Mouse (Mus musculus) MEL (cell line): ENCODE data around the gene Zc3h10. TPM values are rescaled to one million over a fixed set of nuclear protein-coding genes. Genes with fewer than 3 reads are reported as not detected.
A peak's percentile ranks its signal among the peaks of the same experiment; 100 is the strongest.
"Not testable (repeated sequence)": the region's sequence is repeated elsewhere in the genome, so short reads cannot be mapped to it uniquely, and the experiment has no call there.

Source experiments
- DNase-seq: peaks from one replicate; pipeline ENCODE4 v3.0.0; 2011; ENCODE audit warnings: low read depth, low spot score
- H3K27ac ChIP-seq: 2 replicates; pipeline ENCODE4 v1.5.1; 2012; ENCODE audit warnings: low read depth, mild to moderate bottlenecking, control low read depth, low read length, moderate library complexity; ENCODE audit not compliant: control insufficient read depth
- H3K27me3 ChIP-seq, 2 experiments: fragments of 150-350 bp in 1 of 2; sonication (generic) in 1 of 2; 2 replicates each; pipeline ENCODE4 v1.6.1; 2012; ENCODE audit warnings: low read length in 2 of 2, mild to moderate bottlenecking in 2 of 2, improper control_type of control experiment in 1 of 2, moderate library complexity in 1 of 2; ENCODE audit not compliant: insufficient read depth in 2 of 2, control insufficient read depth in 1 of 2
- H3K36me3 ChIP-seq, 2 experiments: 2 replicates each; pipeline ENCODE4 v1.6.1; 2012 to 2014; ENCODE audit warnings: low read length in 2 of 2, improper control_type of control experiment in 1 of 2, inconsistent platforms in 1 of 2, mild to moderate bottlenecking in 1 of 2; ENCODE audit not compliant: insufficient read depth in 2 of 2, control insufficient read depth in 1 of 2
- H3K4me1 ChIP-seq, 2 experiments: fragments of 150-350 bp in 1 of 2; sonication (generic) in 1 of 2; 2 replicates each; pipeline ENCODE4 v1.6.1; 2012; ENCODE audit warnings: low read length in 2 of 2, improper control_type of control experiment in 1 of 2, mild to moderate bottlenecking in 1 of 2; ENCODE audit not compliant: insufficient read depth in 2 of 2, control insufficient read depth in 1 of 2
- H3K4me3 ChIP-seq, 2 experiments: fragments of 150-350 bp in 1 of 2; sonication (generic) in 1 of 2; 2 replicates each; pipeline ENCODE4 v1.5.1; 2012; ENCODE audit warnings: low read depth in 2 of 2, low read length in 2 of 2, mild to moderate bottlenecking in 2 of 2, moderate library complexity in 2 of 2, control low read depth in 1 of 2, improper control_type of control experiment in 1 of 2; ENCODE audit not compliant: control insufficient read depth in 1 of 2, insufficient read depth in 1 of 2
- H3K79me2 ChIP-seq: 2 replicates; pipeline ENCODE4 v1.6.1; 2012; ENCODE audit warnings: mild to moderate bottlenecking, low read length, moderate library complexity; ENCODE audit not compliant: control insufficient read depth, poor library complexity, insufficient read depth
- H3K9ac ChIP-seq: 2 replicates; pipeline ENCODE4 v1.6.1; 2012; ENCODE audit warnings: low read depth, mild to moderate bottlenecking, control low read depth, low read length, moderate library complexity; ENCODE audit not compliant: control insufficient read depth, poor library complexity, severe bottlenecking
- H3K9me3 ChIP-seq: fragments of 150-350 bp; sonication (generic); replicated peaks from 2 replicates; pipeline ENCODE4 v1.6.1; 2012; ENCODE audit warnings: mild to moderate bottlenecking, low read length, improper control_type of control experiment, moderate library complexity; ENCODE audit not compliant: insufficient read depth
- ELF1 ChIP-seq: IDR thresholded peaks from 2 replicates; pipeline ENCODE4 v1.6.1; 2014; ENCODE audit warnings: low read depth, mild to moderate bottlenecking, inconsistent platforms, low read length, improper control_type of control experiment, moderate library complexity
- EP300 ChIP-seq, 2 experiments: IDR thresholded peaks; 2 replicates each; pipeline ENCODE4 v1.6.1; 2011; ENCODE audit warnings: improper control_type of control experiment in 2 of 2, low read length in 2 of 2, low read depth in 1 of 2, mild to moderate bottlenecking in 1 of 2
- GATA1 ChIP-seq: IDR thresholded peaks from 2 replicates; pipeline ENCODE4 v1.6.1; 2011; ENCODE audit warnings: low read depth, low read length, improper control_type of control experiment
- KAT2A ChIP-seq: conservative IDR thresholded peaks from 2 replicates; pipeline ENCODE4 v1.6.1; 2012; ENCODE audit warnings: low read depth, low read length, improper control_type of control experiment, inconsistent platforms
- MAFK ChIP-seq: IDR thresholded peaks from 2 replicates; pipeline ENCODE4 v1.6.1; 2011; ENCODE audit warnings: low read depth, mild to moderate bottlenecking, low read length, improper control_type of control experiment, borderline replicate concordance
- MAZ ChIP-seq: IDR thresholded peaks from 2 replicates; pipeline ENCODE4 v1.6.1; 2012; ENCODE audit warnings: low read depth, mild to moderate bottlenecking, inconsistent platforms, low read length, improper control_type of control experiment
- MEF2A ChIP-seq: IDR thresholded peaks from 2 replicates; pipeline ENCODE4 v1.6.1; 2014; ENCODE audit warnings: low read depth, mild to moderate bottlenecking, inconsistent platforms, low read length, improper control_type of control experiment; ENCODE audit not compliant: poor library complexity, insufficient replicate concordance, severe bottlenecking; ENCODE audit errors: extremely low read depth
- MXI1 ChIP-seq: IDR thresholded peaks from 2 replicates; pipeline ENCODE4 v1.6.1; 2011; ENCODE audit warnings: mild to moderate bottlenecking, low read depth, low read length, improper control_type of control experiment
- MYB ChIP-seq: IDR thresholded peaks from 2 replicates; pipeline ENCODE4 v1.6.1; 2011; ENCODE audit warnings: mild to moderate bottlenecking, low read depth, low read length, improper control_type of control experiment
- MYC ChIP-seq: IDR thresholded peaks from 2 replicates; pipeline ENCODE4 v1.6.1; 2011; ENCODE audit warnings: low read depth, mild to moderate bottlenecking, low read length, improper control_type of control experiment, moderate library complexity
- NRF1 ChIP-seq: IDR thresholded peaks from 2 replicates; pipeline ENCODE4 v1.6.1; 2014; ENCODE audit warnings: low read depth, mild to moderate bottlenecking, inconsistent platforms, low read length, improper control_type of control experiment, moderate library complexity; ENCODE audit not compliant: poor library complexity, insufficient read depth, severe bottlenecking
- POLR2A ChIP-seq, 2 experiments: IDR thresholded peaks; 2 replicates each; pipeline ENCODE4 v1.6.1; 2011 to 2012; ENCODE audit warnings: low read length in 2 of 2, mild to moderate bottlenecking in 2 of 2, control low read depth in 1 of 2, improper control_type of control experiment in 1 of 2, low read depth in 1 of 2, moderate library complexity in 1 of 2; ENCODE audit not compliant: control insufficient read depth in 1 of 2, insufficient read depth in 1 of 2, poor library complexity in 1 of 2
- RAD21 ChIP-seq: IDR thresholded peaks from 2 replicates; pipeline ENCODE4 v1.6.1; 2011; ENCODE audit warnings: mild to moderate bottlenecking, low read depth, low read length, improper control_type of control experiment
- RCOR1 ChIP-seq: IDR thresholded peaks from 2 replicates; pipeline ENCODE4 v1.6.1; 2012; ENCODE audit warnings: low read depth, mild to moderate bottlenecking, inconsistent platforms, low read length, improper control_type of control experiment
- SIN3A ChIP-seq: IDR thresholded peaks from 2 replicates; pipeline ENCODE4 v1.6.1; 2012; ENCODE audit warnings: low read length, improper control_type of control experiment, inconsistent platforms
- SMC3 ChIP-seq: IDR thresholded peaks from 2 replicates; pipeline ENCODE4 v1.6.1; 2011; ENCODE audit warnings: low read depth, low read length, improper control_type of control experiment
- TBP ChIP-seq: IDR thresholded peaks from 2 replicates; pipeline ENCODE4 v1.8.0; 2011; ENCODE audit warnings: low read depth, low read length, improper control_type of control experiment
- TCF12 ChIP-seq: IDR thresholded peaks from 2 replicates; pipeline ENCODE4 v1.6.1; 2014; ENCODE audit warnings: low read depth, mild to moderate bottlenecking, inconsistent platforms, low read length, improper control_type of control experiment, moderate library complexity
- UBTF ChIP-seq: IDR thresholded peaks from 2 replicates; pipeline ENCODE4 v1.6.1; 2012; ENCODE audit warnings: low read depth, mild to moderate bottlenecking, inconsistent platforms, low read length, improper control_type of control experiment, moderate library complexity, borderline replicate concordance; ENCODE audit not compliant: insufficient read depth
- ZC3H11A ChIP-seq: IDR thresholded peaks from 2 replicates; pipeline ENCODE4 v1.6.1; 2012; ENCODE audit warnings: low read depth, mild to moderate bottlenecking, inconsistent platforms, low read length, improper control_type of control experiment
- ZMIZ1 ChIP-seq: IDR thresholded peaks from 2 replicates; pipeline ENCODE4 v1.6.1; 2012; ENCODE audit warnings: low read depth, mild to moderate bottlenecking, inconsistent platforms, low read length, improper control_type of control experiment, moderate library complexity
- polyA plus RNA-seq, 2 experiments: library from polyadenylated mRNA; stranded (reverse) in 1 of 2; unstranded in 1 of 2; fragments of >175 nt in 1 of 2; fragments of >200 nt in 1 of 2; gene quantifications; 2 replicates each; pipeline versions ENCODE4 v1.2.1 to v1.2.4; 2012; ENCODE audit warnings: low replicate concordance in 2 of 2, low read depth in 1 of 2; ENCODE audit not compliant: insufficient read length in 2 of 2, insufficient read depth in 1 of 2, missing spikeins in 1 of 2
- total RNA-seq: library from RNA; depleted of rRNA; stranded (reverse); fragments of 300-350 nt; gene quantifications from 2 replicates; pipeline ENCODE4 v1.2.3, GENCODE M21; 2012

The Zc3h10 gene
- total and polyA plus RNA-seq, 3 experiments: 14.6 to 17.3 TPM; not detected in 1

DNA sequence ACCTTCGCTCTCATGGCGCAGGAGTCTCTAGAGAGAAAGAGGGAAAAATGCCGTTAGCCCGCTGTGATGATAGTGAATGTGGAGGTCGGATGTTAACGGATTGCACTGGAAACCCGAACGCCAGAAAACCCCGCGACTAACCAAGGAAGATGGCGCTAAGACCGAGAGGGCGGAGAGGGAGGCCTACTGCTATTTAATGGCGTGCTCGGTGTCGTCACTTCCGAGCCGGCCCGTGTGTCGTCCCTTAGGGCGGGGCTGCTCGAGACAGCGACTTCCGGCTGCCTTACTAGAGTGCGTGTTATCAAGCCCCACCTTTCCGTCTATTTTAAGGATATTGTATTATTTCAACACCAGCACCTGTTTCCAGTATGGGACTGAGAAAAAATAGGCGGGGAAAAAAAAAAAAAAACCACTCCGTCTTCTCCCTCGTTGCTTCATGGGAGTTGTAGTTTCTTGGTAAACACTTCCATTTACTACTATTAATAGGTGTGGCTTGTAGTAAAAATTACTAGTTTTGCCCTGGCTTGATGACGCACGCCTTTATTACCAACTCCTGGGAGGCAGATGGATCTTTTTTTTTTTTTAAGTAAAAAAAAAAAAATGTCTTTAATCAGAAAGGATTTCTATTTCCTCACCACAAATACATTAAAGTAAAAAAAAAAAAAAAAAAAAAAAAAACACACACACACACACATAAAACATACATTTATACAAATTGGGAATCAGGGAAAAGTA, 1.5 kb upstream of the Zc3h10 start, which contains the start of gene Rpl41 (continued):
- TF ChIP-seq ZC3H11A: no peak
- no peak for TF ChIP-seq UBTF
- TF ChIP-seq SIN3A: peak; percentile 97
- no peak for TF ChIP-seq MYB
- peak; percentile 89 for TF ChIP-seq ELF1
- 0 out of 2 replicates have a peak, but pooled peaks have one; percentile 2 for TF ChIP-seq MEF2A
- peak; percentile 99 for TF ChIP-seq TBP
- TF ChIP-seq EP300 (IDR thresholded peaks at IDR 0.05; ENCODE audit: low read depth in 1 of 2, low read length in 2 of 2): peak in 1 of 2 experiments; percentile 13; a peak in 1 of 4 replicates
- TF ChIP-seq POLR2A (IDR thresholded peaks at IDR 0.05; ENCODE audit: control insufficient read depth in 1 of 2, insufficient read depth in 1 of 2, low read depth in 1 of 2, low read length in 2 of 2, poor library complexity in 1 of 2): peak; percentile 97 to 100
- peak; percentile 96 for TF ChIP-seq MYC

DNA sequence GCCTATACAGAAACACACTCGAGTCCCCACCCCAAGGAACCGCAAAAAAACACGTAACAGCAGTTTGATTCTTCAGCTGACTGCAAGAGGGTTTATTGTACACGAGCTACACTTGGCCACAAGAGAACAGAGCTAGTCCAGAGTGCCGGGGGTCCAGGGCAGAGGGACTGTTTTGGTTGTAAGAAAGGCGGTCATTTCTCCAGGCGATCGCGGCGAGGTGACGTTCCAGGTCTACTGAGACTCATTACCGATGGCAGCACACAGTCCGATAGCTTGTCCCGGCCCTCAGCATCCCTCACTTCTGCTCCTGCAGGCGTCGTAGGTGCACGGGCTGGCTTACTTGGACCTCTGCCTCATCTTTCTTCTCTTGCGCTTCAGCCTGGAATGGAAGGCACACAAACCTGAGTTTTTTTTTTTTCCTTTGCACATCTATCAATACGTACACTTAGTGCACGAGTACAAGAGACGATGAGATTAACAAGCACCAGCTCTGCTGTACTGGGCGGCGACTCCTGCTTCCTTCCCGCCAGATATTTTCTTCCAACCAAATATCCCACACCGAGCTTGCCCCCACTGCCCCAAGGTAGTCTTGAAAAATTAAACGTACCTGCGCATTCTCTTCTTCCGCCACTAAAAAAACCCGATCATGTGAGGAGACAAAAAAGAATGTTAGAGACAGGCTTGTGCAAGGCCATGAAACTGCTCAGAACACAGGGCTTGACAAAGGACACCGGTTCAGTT, 647 bp upstream of the Zc3h10 start:
- peak overlapping the region; percentile 97 for H3K27ac ChIP-seq
- peak overlapping the region; percentile 100 for H3K9ac ChIP-seq
- not testable (repeated sequence) for H3K27me3 ChIP-seq, H3K36me3 ChIP-seq, H3K9me3 ChIP-seq
- H3K79me2 ChIP-seq: peaks cover 18% of the 10 kb centered on the region
- DNase-seq: peak; percentile 59
- TF ChIP-seq POLR2A (IDR thresholded peaks at IDR 0.05; ENCODE audit: control insufficient read depth in 1 of 2, insufficient read depth in 1 of 2, low read depth in 1 of 2, low read length in 2 of 2, poor library complexity in 1 of 2): peak in 1 of 2 experiments; percentile 1; a peak in 2 of 4 replicates
- peak overlapping the region; percentile 54 to 96 for H3K4me3 ChIP-seq
- peaks cover 0 to 16% of the 10 kb centered on the region in 2 experiments; a peak in 2 of 4 replicates for H3K4me1 ChIP-seq

DNA sequence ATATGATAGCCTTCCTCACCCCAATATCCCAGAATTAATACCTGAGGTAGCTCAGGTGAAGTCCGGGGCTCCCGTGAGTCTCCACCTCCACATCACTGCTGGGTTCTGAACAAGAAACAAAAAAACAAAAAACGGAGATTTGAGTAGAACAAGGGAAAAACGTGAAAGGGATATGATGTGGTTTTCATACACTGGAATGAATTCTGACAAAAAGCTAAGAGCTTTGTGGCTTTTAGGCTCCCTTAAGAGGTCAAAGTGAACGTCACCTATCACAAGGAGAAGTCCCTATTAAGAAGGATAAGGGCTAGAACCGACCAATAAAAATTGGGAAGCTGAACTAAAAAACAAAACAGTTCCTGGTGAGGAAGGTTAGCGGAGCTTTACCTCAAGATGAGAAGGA, 787 bp downstream of the Zc3h10 start:
- H3K79me2 ChIP-seq: peaks cover 18% of the 10 kb centered on the region
- H3K4me1 ChIP-seq: peaks cover 0 to 16% of the 10 kb centered on the region in 2 experiments; a peak in 2 of 4 replicates
- DNase-seq: no peak
- H3K27me3 ChIP-seq: no peaks in the 10 kb centered on the region
- TF ChIP-seq KAT2A (no peak), NRF1 (no peak), TCF12 (no peak), GATA1 (0 out of 2 replicates have a peak, but pooled peaks have one; percentile 29), MYB (no peak), POLR2A (IDR thresholded peaks at IDR 0.05; ENCODE audit: control insufficient read depth in 1 of 2, insufficient read depth in 1 of 2, low read depth in 1 of 2, low read length in 2 of 2, poor library complexity in 1 of 2) (no peak), ZMIZ1 (no peak), SMC3 (no peak), RCOR1 (no peak), TBP (peak; percentile 17; the same call in 1 of the 2 replicates), RAD21 (no peak), MAFK (no peak), MXI1 (no peak), MAZ (no peak), ZC3H11A (no peak)
- peak overlapping the region; percentile 84 for H3K9ac ChIP-seq
- H3K36me3 ChIP-seq: peaks cover 0 to 8% of the 10 kb centered on the region in 2 experiments; a peak in 2 of 4 replicates
- H3K4me3 ChIP-seq: peak overlapping the region; percentile 75 to 96
- H3K27ac ChIP-seq: peak overlapping the region; percentile 85
- no peaks in the 10 kb centered on the region for H3K9me3 ChIP-seq
